Mouse (Mus musculus): ENCODE results near the gene Ascc3.

Ascc3 gene

DNA sequence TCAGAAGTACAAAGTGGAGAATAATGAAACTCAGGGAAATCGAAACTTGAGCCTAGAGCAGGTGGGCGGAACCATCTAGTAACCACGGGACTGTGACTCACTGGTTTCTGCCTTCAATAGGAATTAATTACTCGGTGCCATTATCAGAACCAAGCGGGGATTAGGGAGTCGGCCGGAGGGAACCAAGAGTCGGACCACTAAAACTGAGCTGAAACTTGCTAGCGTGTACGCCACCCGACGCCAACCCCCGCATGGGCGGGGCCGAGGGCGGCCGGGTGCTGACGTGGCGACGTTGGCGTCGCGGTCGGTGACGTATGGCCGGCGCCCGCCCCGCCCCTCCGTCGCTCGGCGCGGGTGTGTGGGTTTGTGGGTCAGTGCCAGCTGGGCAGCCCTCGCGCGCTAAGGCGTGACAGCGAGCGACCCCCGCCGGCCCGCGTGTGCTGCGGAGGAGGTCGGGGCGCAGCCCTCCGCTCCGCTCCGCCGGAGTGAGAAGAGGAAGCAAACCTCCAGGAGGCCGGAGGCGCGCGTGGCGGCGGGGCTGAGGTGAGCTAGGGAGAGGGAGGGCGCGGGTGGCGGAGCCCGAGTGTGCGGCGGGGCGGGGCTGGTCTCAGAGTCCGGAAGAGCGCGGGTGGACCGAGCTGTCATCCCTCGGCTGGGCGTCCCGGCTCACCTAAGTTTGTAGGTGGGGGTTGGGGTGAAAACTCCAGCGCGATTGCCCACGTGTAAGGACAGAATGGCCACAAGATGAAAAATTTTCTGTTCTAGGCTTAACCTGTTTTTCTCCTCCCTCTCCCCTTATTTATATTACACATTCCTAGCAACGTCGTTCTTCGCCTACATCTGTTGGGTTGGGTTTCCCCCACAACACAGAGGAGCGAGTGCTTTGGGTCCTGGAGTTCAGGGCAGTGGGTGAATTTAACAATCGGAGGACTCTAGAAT lies at the start of gene Ascc3:
TSS of gene Ascc3 (plus strand) at position 315 of the 939 bp plus-strand sequence.
- DNase-seq (ENCODE audit: low read depth, low spot score), result peak; percentile 93

DNA sequence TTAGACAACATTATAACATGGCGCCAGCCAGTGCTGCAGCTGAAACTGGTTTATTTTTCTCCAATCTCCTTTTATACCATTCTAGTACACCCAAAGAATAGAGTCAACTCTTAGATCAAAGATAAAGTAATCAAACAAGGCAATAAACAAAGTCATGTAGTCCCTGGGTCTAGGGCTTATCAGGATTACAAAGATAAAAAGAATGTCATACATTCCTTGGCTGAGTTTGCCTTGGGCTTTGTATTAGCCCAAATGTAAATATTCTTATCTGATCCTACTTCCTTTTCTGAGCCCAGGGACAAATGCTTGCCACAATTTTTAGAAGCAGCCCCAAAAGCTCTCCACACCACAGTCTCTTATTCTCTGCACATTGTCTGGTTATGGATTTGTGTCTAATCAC lies 7.7 kb upstream of the Ascc3 start:
- no peak for DNase-seq (ENCODE audit: low read depth, low spot score)

DNA sequence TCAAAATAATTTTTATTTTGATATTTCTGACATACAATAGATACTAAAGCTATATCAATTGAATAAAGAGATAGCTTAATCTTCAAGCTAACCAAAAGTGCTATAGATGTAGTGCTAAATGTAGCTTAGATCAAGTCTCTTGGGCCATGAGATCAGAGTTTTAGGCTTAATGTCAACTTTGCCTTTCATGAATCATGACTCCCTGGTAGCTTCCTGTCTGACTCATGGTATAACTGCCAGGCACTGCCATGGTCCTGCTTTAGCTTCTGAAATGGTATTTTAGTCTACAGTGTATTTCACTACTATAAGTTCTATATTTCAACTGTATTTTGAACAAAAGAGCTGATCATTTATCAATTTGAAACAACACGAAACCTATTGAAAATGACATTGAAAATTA lies 5.9 kb upstream of the Ascc3 start:
- DNase-seq (ENCODE audit: low read depth, low spot score), result no peak

DNA sequence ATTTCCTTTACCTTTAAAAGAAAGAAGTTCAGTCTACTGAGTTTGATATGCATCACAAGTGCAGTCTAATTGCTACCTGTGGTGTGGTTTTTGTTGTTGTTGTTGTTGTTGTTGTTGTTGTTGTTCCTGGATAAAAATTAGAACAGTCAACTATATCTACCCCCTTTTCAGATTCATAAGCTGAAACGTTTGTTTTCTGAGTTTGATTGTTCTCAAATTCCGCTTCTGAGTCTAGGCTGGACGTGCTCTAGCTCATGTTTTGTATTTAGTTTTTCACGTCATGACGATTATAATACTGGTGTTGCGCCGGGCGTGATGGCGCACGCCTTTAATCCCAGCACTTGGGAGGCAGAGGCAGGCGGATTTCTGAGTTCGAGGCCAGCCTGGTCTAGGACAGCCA lies 902 bp downstream of the Ascc3 start:
- DNase-seq (ENCODE audit: low read depth, low spot score), result no peak

DNA sequence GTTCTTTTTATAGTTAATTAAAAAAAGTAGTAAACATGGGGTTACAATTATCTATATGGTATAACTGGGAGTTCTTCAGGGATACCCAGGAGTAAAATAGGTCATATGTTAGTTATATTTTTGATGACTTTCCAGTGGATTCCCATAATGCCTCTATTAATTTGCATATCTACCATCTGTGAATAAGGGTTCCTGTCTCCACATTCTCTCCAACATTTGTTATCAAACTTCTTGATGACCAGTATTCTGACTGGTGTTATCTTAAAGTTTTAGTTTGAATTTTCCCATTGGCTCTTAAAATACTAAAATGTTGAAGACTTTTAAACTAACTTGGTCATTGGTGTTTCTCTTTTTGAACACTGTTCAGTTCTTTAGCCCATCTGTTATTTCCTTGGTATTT lies 2.9 kb downstream of the Ascc3 start:
- DNase-seq (ENCODE audit: low read depth, low spot score), result no peak

DNA sequence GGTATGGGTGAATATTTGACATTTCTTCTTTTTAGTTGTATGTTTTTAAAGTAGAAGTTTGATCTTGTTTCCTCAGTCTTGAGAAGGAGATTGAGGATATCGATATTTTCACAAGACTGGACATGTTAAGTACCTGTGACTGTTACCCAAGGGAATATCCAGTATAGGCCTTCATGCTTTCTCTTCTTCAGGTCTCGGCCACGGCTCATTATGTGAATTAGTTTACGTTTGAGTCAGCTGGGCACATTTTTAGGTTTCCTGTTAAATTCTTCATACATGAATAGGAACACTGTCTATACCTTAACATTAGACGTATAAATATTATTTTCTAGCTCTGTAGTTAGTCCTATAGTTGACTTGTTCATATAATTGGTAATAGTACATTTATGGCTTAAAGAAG lies 12.4 kb downstream of the Ascc3 start:
- DNase-seq (ENCODE audit: low read depth, low spot score), result no peak

DNA sequence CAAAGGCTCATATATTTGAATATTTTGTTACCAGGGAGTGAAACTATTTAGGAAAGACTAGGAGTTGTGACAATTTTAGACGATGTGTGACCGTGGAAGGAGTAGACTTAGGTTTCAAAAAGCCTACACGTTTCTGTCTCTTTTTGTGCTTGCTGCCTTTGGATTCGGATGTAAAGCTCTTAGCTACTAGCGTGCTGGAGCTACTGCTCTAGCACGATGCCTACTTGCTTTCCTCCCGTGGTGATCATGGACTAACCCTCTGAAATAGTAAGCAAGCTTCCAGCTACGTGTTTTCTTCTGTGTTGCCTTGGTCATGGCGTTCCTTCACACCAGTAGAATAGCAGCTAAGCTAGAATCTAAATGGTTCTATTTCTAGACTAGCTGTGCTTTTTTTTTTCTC lies 21.4 kb downstream of the Ascc3 start:
- DNase-seq (ENCODE audit: low read depth, low spot score), result no peak

DNA sequence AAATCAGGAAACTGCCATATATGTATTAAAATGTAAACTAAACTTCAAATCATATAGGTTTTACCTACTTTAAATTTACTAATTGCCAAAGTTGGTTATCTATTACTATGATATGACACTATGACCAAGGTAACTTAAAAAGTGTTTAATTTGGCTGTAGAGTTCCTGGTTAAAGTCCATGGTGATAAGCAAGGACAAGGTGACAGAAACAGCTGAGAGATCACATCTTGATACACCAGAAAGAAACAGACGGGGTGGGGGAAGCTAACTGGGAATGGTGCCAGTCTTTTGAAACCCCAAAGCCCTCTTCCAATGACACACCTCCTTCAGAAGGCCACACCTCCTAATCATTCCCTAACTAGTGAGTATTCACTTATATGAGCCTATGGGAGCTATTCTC lies 33.4 kb downstream of the Ascc3 start:
- DNase-seq (ENCODE audit: low read depth, low spot score), result no peak

DNA sequence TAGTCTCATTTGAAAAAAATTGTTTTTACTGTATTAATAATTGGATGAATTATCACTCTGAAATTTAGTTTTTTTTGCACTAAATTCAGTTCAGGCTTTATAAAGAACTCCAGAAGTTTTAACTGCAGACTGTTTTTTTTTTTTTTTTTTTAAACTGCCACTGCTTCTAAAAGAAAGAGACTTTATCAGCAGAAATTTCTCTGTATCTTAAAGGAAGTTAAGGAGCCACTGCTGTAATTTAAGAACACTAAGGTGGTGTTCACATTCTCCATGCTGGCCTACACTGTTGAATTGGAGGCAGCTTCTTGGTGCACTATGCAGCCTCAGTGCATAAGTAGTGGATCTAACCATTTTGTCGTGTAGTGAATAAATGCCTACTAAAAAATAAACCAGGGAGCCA lies 47.1 kb downstream of the Ascc3 start:
- no peak for DNase-seq (ENCODE audit: low read depth, low spot score)

DNA sequence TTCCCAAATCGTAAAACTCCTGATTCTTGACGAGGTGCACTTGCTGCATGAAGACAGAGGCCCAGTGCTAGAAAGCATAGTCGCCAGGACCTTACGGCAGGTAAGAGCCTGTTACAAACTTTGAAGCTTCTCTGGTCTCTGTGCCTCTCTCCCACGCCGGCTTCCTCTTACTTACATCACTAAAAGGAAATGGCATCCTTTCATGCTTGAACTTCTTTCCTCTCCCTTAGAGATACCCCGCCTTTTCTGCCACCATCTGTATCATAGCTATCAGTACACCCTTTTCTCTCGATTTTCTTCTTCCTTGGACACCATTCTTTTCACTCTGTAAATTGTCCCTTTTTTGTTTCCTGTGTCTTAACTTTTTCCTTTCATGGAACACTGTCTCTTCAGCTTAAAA lies 58.1 kb downstream of the Ascc3 start:
- no peak for DNase-seq (ENCODE audit: low read depth, low spot score)

DNA sequence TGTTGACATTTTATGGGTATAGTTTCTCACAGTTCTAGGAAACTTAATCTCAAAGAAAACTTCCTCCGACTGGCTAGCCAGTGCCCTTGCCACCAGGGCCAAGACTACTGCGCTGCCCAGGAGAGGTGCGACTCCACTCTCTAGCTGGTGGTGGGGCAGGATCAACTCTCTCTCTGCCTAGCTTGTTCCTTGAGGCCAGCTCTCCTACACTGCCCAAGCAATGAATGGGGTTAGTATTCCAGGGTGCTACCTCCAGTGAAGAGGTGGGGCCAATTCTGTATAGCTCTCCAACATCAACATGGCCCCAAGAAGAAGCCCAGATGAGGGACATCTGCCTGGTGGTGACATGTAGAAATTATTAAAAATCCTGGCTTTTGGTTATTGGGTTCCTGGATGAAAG lies 61.1 kb downstream of the Ascc3 start:
- DNase-seq (ENCODE audit: low read depth, low spot score), result no peak

DNA sequence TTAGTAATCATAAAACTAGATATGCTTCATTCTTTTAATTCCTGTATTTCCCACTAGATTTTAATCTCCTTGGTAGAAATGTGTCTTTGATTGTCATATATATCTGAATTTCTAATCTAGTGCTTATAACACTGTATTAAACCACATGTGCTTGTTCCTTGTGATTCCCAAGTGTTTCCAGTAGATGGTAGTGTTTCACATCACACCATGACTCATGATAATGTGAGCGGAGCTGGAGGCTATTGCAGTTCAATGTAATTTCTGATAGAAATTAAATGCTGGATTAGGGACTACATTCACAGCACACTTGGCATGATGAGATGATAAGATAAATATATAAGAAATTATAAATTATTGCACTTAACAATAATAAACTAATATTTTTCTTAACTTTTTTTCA lies 64.9 kb downstream of the Ascc3 start:
- peak; percentile 26 for DNase-seq (ENCODE audit: low read depth, low spot score)

DNA sequence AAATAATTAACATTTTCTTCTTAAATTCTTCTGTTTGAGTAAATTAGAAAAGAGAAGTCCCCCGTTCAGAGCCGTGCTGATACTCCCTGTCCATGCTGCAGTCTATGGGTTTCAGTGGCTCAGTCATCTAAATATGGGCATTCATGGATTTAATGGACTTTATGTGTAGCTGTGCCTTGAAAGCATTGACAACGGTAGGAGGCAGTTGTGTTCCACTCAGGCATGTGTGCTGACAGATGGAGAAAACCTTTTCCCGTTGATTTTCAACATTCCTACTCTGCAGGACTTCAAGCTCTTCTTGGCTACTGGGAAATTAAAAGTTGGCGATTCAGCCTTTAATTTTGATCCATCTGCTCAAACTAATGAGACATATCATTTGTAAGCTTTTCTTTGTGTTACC lies 79.0 kb downstream of the Ascc3 start:
- no peak for DNase-seq (ENCODE audit: low read depth, low spot score)

DNA sequence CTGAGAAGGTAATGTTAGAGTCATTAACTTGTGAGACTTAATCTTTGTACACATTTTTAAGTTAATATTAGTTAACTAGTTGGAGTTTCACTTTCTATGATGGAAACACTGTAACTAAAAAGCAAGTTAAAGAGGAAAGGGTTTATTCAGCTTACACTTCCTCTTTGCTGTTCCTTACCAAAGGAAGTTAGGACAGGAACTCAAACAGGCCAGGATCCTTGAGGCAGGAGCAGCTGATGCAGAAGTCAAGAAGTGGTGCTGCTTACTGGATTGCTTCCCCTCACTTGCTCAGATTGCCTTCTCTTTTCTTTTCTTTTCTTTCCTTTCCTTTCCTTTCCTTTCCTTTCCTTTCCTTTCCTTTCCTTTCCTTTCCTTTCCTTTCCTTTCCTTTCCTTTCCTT lies 97.9 kb downstream of the Ascc3 start:
- no peak for DNase-seq (ENCODE audit: low read depth, low spot score)

DNA sequence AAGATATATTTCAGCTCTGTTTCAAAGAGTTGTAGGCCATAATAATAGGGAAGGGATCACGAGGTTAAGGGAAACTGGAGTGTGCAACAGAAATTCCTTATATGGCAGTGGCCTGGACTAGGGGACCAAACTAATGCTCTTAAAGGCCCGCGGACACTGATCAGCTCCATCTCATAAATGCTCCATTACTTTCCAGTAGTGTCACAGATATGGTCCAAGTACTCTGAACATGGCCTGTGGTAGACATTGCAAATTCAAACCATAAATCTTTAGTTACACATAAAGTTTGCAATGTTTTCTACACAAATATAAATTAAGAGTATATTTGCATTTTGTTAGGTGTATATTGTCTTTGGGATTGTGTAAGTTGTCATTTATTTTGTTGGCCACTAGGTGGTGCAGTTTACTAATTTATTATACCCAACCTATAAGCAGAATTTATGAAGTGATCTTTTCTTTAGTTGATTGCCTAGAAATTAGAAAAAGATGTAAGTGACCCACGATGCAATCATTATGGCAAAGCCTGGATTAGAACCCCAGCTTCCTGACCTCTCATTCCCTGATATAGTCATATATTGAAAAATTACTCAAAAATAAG lies 106.5 kb downstream of the Ascc3 start:
- peak; percentile 39 for DNase-seq (ENCODE audit: low read depth, low spot score)

DNA sequence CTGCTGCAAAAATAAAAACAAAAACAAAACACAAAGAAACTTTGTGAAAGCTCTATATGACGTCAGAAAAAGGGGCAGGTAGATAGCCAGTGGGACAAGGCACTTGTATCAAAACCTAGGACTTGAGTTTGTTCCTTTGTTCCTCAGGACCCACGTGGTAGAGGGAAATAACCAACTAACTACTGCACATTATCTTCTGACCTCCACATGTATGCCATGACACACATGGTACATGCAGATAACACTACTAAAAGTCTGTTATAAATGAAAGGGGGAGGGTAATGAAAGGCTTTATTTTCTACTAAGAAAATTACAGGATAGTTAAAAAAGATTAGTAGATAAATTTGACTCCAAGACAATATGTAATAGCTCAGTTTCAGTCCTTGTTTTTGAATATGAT lies 109.3 kb downstream of the Ascc3 start:
- DNase-seq (ENCODE audit: low read depth, low spot score), result no peak

DNA sequence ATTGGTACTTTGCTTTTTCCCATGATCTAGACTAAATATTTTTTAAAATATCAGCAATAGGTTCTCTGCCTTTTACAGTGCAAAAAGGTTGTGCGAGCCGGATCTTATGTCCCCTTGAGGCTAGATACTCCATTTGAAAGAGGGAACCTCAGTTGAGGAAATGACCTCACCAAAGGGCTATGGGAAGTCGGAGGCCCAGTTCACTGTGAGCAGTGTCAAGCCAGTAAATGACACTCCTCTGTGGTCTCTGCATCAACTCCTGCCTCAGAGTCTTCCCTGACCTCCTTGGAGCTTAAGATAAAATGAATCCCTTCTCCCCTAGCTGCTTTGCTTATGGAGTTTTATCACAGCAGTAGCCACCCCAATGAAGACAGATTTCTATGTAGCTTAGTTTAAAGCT lies 109.9 kb downstream of the Ascc3 start:
- DNase-seq (ENCODE audit: low read depth, low spot score), result no peak

DNA sequence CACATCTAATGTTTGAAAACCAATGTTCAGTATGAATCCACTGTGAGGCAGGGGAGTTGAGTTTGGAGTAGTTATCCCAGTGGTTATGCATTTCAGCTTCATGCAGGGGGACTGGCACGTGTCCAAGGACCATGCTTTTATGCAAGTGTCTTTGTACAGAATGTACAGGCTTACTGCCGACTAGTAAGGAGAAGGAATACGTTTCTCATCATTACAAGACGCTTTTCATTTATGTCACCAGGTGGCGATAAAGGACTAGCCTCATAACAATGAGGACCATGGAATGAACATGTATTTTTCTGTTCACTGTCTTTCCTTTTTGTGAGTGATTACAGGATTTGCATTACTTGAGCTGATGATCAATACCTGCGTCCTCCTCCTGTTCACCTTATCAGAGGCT lies 111.7 kb downstream of the Ascc3 start:
- peak; percentile 71 for DNase-seq (ENCODE audit: low read depth, low spot score)

DNA sequence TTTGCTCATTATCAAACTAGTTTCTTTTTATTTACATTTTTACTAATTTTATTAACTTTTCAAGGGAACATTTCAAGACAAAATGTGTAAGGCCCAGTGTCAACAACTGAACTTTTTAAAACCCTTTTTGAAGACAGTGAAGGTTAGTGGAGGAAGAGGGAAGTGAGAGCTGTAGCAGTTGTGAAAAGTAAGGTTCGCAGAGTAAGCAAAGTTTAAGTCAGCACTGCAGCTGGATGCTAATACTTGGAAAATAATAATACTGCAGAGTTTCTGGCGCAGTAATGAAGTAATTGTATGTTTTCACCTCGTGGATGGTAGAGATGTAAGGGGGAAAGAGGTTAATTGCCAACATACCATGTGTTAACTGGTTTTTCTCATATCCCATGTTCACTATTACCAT lies 112.4 kb downstream of the Ascc3 start:
- DNase-seq (ENCODE audit: low read depth, low spot score), result no peak

DNA sequence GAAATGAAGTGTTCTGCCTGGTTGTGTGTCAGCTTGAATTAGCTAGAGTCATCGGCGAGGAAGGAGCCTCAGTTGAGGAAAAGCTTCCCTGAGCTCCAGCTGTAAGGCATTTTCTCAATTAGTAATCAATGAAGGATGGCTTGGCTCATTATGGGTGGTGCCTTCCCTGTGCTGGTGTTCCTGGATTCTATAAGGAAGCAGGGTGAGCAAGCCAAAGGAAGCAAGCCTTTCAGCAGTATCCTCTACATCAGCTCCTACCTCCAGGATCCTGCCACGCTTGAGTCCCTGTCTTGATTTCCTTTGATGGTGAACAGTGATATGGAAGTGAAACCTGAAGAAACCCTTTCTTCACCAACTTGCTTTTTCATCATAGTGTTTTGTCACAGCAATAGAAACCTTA lies 118.8 kb downstream of the Ascc3 start:
- no peak for DNase-seq (ENCODE audit: low read depth, low spot score)

DNA sequence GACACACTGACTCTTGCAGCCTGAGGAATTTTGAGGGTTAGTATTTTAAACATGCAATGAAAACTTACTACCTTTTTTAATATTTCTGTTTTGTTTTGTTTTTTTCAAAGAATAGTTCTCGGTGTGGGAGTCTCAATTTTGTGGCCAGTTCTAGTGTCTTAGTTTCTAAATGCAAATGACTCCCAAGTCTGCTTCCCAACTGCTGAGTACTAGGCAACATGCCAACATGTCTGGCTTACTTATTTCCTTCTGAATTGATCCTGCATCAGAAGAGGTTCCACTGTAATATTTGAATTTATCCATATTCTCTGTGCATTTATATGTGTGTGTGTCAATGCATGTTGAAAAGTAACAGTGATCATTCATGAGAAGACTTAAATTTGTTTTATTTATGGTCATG lies 119.3 kb downstream of the Ascc3 start:
- DNase-seq (ENCODE audit: low read depth, low spot score), result no peak

DNA sequence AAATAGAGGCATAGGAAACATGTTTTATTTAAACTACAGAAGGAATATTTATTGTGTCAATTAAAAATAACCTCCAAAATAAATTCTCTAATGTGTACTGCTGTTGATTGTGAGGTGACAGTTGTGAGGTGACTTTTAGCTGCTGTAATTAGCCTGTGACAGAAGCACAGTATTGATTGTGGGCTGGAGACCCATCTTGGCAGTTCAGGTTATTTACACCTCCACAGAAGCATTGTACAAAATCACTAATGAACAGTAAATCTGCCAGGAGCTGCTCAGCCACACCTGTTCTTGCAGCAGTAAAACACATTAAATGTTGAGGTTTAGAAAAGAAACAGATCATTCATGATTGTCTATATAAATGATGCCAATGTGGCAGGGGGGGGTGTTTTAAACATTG lies 141.0 kb downstream of the Ascc3 start:
- peak; percentile 5 for DNase-seq (ENCODE audit: low read depth, low spot score)

DNA sequence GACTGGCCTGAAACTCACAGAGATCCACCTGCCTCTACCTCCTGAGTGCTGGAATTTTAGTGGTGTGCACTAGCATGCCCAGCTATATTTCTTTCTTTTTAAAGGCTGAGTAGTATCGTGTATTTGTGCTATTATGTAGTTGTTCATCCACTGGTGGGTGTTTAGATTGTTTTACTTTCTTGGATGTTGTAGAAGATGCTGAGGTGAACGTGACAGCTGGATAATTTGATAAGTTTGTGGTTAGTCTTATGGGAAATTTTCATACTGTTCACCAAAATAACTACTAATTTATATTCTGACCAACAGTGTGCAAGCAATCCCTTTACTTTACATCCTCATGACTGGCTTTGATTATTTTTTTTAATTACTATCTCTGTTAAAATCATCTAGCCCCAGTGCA lies 169.6 kb downstream of the Ascc3 start:
- no peak for DNase-seq (ENCODE audit: low read depth, low spot score)

Measured in mesoderm, embryonic 11.5 days (tissue).